Mouse (Mus musculus): ENCODE measurements around the gene Usp43.

Usp43 gene

DNA sequence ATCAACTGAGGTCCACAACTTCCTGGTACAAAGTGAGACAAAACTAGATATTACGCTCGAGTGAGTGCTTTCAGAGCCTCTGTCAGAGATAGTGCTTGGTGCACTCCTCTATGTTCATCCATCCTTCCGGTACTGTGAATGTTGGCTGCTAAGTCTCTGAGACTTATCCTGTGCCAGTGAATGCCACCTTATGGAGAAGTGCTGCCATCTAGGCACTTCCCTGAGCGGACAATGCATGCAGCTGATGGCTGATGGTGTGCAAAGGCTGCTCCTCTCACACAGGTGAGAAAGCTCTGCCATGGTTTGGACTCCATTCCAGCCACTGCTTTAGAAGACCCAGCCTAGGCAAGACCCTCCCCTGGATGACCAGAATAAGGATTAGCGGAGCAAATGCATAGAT, 113.9 kb downstream of the Usp43 start:
- DNase-seq (ENCODE audit: low read depth, low spot score) = no peak

DNA sequence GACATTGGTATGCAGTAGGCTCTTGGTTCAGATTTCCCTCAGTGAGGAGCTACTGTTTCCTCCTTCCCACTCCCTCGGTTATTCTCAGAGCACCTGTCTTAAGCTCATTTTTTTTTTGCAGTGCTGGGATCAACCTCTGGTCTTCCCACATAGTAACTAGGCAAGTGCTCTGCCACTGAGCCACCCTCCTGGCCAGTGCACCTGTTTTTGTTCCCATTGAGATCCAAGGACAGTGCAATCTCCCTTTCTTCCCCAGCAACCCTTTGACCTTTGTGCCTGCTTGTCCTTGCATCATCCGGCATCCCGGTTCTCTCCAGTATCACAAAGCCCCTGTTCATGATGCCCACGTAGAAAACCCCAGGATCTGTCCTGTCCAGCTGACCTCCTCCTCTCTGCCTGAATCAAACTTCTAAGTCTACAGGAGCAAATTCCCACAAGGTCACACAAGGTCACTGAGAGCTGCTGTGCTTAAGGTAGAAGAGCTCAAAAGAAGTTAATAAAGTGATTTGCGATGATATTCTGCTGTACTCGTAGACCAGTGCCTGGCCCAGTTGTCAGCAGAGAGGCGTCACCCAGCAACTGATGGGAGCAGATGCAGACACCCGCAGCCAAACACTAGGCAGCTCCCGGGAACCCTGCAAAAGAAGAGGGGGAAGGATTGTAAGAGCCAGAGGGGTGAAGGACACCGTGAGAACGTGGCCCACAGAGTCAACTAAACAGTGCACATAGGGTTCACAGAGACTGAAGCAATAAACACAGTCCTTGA, 114.9 kb downstream of the Usp43 start:
- DNase-seq (ENCODE audit: low read depth, low spot score) = no peak

DNA sequence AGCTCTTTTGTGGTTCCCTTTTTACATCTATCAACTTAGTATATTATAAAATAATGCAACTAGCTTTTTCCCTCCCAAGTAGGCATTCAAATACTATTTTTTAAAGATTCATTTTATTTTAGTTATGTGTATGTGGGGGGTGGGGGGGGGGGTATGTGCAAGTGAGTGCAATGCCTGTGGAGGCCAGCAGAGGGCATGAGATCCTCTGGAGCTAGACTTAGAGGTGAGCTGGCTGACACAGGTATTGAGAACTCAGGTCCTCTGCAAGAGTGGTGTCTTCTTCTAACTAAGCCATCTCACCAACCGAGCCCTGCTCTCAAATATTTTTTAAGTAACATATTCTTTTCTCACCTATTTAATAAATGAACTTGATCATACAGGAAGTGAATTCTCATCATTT, 116.4 kb downstream of the Usp43 start:
- no peak for DNase-seq (ENCODE audit: low read depth, low spot score)

Data from brain, embryonic 18.5 days (tissue).